Mouse (Mus musculus): ENCODE data around the gene Esr1. TPM values are rescaled to one million over a fixed set of nuclear protein-coding genes. Genes with fewer than 3 reads are reported as not detected.
"Not testable (repeated sequence)": the region's sequence is repeated elsewhere in the genome, so short reads cannot be mapped to it uniquely, and the experiment has no call there.

Esr1 gene
- polyA plus RNA-seq, 1 experiment from 2014 or later = 0.26 TPM

GRCm38 (mm10) chr10:4599591-4599990, 11.8 kb upstream of the Esr1 start:
- ATAC-seq (ENCODE audit: borderline replicate concordance, extremely low read depth, low FRiP score, low TSS enrichment) = no peak
- 62% methylated on average over 4 of the region's 4 CpGs for WGBS
- H3K4me1 ChIP-seq = no peaks in the 10 kb centered on the region

GRCm38 (mm10) chr10:4600796-4601474, 10.5 kb upstream of the Esr1 start:
- ATAC-seq (ENCODE audit: borderline replicate concordance, extremely low read depth, low FRiP score, low TSS enrichment) = no peak
- WGBS = 57% methylated on average over 2 of the region's 2 CpGs

More at GRCm38 (mm10) chr10:4599591-4599990, 11.8 kb upstream of the Esr1 start:
- no peak overlapping the region for H3K9ac ChIP-seq
- H3K27ac ChIP-seq = no peak overlapping the region
- H3K27me3 ChIP-seq = no peaks in the 10 kb centered on the region
- no peaks in the 10 kb centered on the region for H3K9me3 ChIP-seq
- no peaks in the 10 kb centered on the region for H3K36me3 ChIP-seq
- no peak overlapping the region for H3K4me2 ChIP-seq
- no peak overlapping the region for H3K4me3 ChIP-seq

DNA sequence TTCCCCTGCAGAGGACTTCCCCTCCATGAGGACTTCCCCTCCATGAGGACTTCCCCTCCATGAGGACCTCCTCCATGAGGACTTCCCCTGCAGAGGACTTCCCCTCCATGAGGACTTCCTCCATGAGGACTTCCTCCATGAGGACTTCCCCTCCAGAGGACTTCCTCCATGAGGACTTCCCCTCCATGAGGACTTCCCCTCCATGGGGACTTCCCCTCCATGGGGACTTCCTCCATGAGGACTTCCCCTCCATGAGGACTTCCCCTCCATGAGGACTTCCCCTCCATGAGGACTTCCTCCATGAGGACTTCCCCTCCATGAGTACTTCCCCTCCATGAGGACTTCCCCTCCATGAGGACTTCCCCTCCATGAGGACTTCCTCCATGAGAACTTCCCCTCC, 9.8 kb upstream of the Esr1 start:
- H3K36me3 ChIP-seq; H3K9me3 ChIP-seq; H3K9ac ChIP-seq; H3K4me1 ChIP-seq; ATAC-seq (ENCODE audit: borderline replicate concordance, extremely low read depth, low FRiP score, low TSS enrichment); H3K27me3 ChIP-seq; H3K27ac ChIP-seq; H3K4me2 ChIP-seq; H3K4me3 ChIP-seq: not testable (repeated sequence)

More at GRCm38 (mm10) chr10:4600796-4601474, 10.5 kb upstream of the Esr1 start:
- H3K36me3 ChIP-seq = no peaks in the 10 kb centered on the region
- no peaks in the 10 kb centered on the region for H3K9me3 ChIP-seq
- H3K27me3 ChIP-seq = no peaks in the 10 kb centered on the region
- H3K4me3 ChIP-seq = no peak overlapping the region
- no peak overlapping the region for H3K27ac ChIP-seq
- no peak overlapping the region for H3K9ac ChIP-seq
- H3K4me1 ChIP-seq = no peaks in the 10 kb centered on the region
- no peak overlapping the region for H3K4me2 ChIP-seq

DNA sequence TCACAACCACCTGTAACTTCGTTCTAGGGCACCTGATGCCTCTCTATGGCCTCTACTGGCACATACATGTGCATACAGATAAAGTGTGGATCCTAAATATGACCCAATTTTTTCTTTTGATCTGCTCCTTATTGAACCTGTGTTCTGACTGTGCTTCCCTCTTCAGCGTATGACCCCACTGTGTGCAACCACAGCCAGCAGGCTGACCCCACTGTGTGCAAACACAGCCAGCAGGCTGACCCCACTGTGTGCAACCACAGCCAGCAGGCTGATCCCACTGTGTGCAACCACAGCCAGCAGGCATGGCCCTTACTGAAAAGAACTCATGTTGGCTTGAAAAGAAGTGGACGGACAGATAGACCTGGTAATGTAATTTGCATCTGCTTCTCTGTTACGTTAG, 8.9 kb upstream of the Esr1 start:
- ATAC-seq (ENCODE audit: borderline replicate concordance, extremely low read depth, low FRiP score, low TSS enrichment) = no peak
- Histone ChIP-seq H3K9ac (no peak overlapping the region), H3K4me3 (no peak overlapping the region), H3K27ac (no peak overlapping the region), H3K4me1 (no peaks in the 10 kb centered on the region), H3K27me3 (no peaks in the 10 kb centered on the region), H3K9me3 (no peaks in the 10 kb centered on the region), H3K4me2 (no peak overlapping the region), H3K36me3 (no peaks in the 10 kb centered on the region)
- WGBS = 71% methylated on average over 4 of the region's 4 CpGs

DNA sequence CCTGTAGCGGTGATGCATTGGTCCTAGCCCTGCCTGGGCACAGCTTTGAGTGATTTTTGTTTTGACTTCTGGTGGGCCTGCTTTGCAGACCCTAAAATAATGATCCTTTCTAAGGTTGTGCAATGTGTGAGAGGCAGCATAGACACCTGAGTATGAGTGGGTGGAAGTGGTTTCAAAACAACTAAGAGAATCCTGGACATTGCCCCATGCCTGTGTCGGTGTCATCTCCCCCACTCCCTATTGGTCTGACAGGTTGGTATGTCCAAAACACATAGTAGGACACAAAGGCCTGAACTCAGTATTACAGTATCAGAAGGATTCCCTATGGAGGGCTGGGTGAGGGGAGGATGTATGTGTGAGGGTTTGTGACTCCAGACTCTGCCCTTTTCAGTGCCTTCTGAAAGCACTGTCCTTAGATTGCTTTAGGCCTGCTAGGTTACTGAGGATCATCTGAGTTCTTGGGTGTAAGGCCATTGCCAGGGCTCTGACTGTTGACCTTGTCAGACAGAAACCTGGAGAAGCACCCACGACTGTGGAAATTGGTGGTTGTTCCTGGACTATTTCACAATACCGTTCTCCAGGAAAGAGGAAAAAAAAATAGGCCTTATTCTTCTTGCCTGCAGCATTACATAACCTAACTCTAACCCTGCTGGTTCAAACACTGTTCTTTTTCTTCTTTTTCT, 6.7 kb upstream of the Esr1 start:
- ATAC-seq (ENCODE audit: borderline replicate concordance, extremely low read depth, low FRiP score, low TSS enrichment) = no peak

DNA sequence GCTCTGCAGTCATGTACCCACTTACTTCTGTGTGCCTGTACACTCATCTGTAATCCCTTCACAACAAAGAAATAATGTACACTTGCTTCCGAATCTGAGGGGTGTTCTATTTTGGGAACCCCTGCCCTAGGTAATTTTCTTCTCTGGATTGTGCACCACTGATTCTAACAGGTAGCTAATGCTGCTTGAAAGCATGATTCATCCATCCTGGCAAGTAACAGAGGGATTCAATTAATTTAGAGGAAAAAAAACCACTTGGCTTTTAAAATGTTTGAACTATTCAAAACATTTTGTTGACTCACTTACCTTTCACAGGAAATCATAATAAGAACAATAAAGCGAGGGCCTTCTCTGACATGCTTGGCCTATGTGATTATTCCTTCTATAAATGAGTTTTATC, 1.2 kb upstream of the Esr1 start:
- Histone ChIP-seq H3K4me2 (no peak overlapping the region), H3K4me3 (no peak overlapping the region)
- 67% methylated on average over 2 of the region's 2 CpGs for WGBS

More for the DNA sequence above, 6.7 kb upstream of the Esr1 start:
- 69% methylated on average over 4 of the region's 4 CpGs for WGBS
- H3K27ac ChIP-seq = no peak overlapping the region
- H3K9me3 ChIP-seq = no peaks in the 10 kb centered on the region
- no peak overlapping the region for H3K9ac ChIP-seq
- no peak overlapping the region for H3K4me3 ChIP-seq
- no peaks in the 10 kb centered on the region for H3K27me3 ChIP-seq
- no peak overlapping the region for H3K4me2 ChIP-seq
- H3K36me3 ChIP-seq = no peaks in the 10 kb centered on the region
- H3K4me1 ChIP-seq = no peaks in the 10 kb centered on the region

DNA sequence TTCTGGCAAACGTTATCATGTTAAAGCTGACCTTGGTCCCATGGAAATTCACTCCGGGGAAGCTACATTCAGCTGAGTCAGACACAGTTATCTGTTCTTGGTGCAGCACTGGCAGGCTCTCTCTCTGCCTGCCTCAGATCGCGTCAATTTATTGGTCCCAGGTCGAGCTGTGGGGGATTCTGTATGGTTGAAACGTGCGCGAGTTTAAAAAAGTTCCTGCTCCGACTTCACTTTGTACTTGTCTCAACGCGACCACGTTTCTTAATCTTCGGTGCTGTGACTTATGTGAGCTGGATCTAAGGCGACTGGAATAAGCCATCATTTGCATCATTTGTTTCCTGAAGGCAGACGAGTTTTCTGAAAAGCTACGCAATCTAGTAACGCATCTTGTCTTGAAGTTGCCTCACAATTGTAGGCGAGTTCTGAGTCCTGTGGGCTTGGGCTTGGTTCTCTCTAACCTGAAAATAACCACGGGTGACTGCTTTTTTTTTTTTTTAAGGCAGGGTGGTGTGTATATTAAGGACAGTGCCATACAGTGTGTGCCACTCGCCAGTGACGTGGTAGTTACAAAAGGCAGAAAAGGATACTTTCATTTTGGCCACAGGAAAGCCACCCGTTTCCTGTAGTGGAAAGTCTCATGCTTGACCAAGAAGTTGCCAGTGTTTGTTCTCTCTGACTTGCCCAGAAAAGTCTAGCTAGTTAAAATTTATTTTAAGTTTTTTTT, 1.1 kb downstream of the Esr1 start:
- WGBS = 48% methylated on average over 22 of the region's 22 CpGs
- H3K27ac ChIP-seq = no peak overlapping the region
- H3K4me1 ChIP-seq = 0 out of 2 replicates have a peak, but pooled peaks cover 3% of the 10 kb centered on the region
- H3K4me3 ChIP-seq = peak overlapping the region; percentile 22
- no peaks in the 10 kb centered on the region for H3K36me3 ChIP-seq
- no peak overlapping the region for H3K9ac ChIP-seq
- peak overlapping the region; percentile 50 for H3K4me2 ChIP-seq
- H3K27me3 ChIP-seq = no peaks in the 10 kb centered on the region
- H3K9me3 ChIP-seq = no peaks in the 10 kb centered on the region
- ATAC-seq (ENCODE audit: borderline replicate concordance, extremely low read depth, low FRiP score, low TSS enrichment) = no peak; the same call in 1 of the 2 replicates

More for the DNA sequence above, 1.2 kb upstream of the Esr1 start:
- Histone ChIP-seq H3K27me3 (no peaks in the 10 kb centered on the region), H3K36me3 (no peaks in the 10 kb centered on the region), H3K9me3 (no peaks in the 10 kb centered on the region), H3K9ac (no peak overlapping the region), H3K4me1 (0 out of 2 replicates have a peak, but pooled peaks cover 3% of the 10 kb centered on the region), H3K27ac (no peak overlapping the region)
- ATAC-seq (ENCODE audit: borderline replicate concordance, extremely low read depth, low FRiP score, low TSS enrichment) = no peak

DNA sequence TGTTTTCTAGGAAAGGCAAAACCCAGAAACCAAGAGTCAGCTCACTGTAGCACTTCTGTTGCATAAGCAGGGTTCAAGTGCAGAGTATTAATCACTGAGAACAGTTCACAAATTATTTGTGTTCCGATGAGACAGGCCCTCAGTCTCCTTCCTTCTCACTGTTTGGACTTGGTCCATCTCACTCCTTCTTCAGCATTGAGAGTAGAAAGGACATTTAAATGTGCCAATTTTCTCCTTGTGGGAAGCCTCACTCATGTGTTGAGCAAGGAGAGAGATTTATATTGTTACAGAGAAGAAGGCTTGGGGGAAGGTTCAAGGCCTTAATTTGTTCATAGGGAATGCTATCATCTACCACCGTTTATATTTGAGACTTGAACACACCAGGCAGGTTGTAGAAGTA, 6.6 kb downstream of the Esr1 start:
- no peaks in the 10 kb centered on the region for H3K36me3 ChIP-seq
- no peaks in the 10 kb centered on the region for H3K4me1 ChIP-seq
- H3K4me3 ChIP-seq = no peak overlapping the region
- ATAC-seq (ENCODE audit: borderline replicate concordance, extremely low read depth, low FRiP score, low TSS enrichment) = no peak
- H3K4me2 ChIP-seq = no peak overlapping the region
- no peaks in the 10 kb centered on the region for H3K27me3 ChIP-seq
- no peak overlapping the region for H3K9ac ChIP-seq
- H3K27ac ChIP-seq = no peak overlapping the region
- WGBS = 46% methylated on average over 2 of the region's 2 CpGs
- H3K9me3 ChIP-seq = no peaks in the 10 kb centered on the region

DNA sequence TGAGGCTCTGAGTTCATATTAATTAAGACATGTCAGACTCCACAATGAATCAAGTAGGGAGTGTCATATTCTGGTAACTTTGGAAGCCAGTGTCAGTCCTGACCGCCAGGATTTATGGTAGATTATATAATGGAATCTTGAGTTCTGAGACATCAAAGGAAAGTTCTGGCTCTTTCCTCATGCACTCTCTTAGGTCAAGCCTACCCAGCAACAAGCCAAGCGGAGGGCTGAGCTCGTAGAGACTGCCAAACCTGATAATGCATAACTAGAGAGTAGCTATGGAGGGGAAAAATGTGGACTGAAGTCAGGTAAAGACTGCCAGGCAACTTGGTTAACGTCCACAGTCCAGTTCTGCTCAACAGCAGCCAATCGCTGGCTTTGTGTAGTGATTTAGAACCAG, 7.3 kb downstream of the Esr1 start:
- no peaks in the 10 kb centered on the region for H3K27me3 ChIP-seq
- H3K9ac ChIP-seq = no peak overlapping the region
- WGBS = 48% methylated on average over 5 of the region's 5 CpGs
- no peak for ATAC-seq (ENCODE audit: borderline replicate concordance, extremely low read depth, low FRiP score, low TSS enrichment)
- no peaks in the 10 kb centered on the region for H3K9me3 ChIP-seq
- H3K27ac ChIP-seq = no peak overlapping the region
- H3K36me3 ChIP-seq = no peaks in the 10 kb centered on the region
- no peaks in the 10 kb centered on the region for H3K4me1 ChIP-seq
- H3K4me2 ChIP-seq = no peak overlapping the region
- H3K4me3 ChIP-seq = no peak overlapping the region

GRCm38 (mm10) chr10:4619426-4619825, 8.0 kb downstream of the Esr1 start:
- H3K27ac ChIP-seq; H3K27me3 ChIP-seq; H3K36me3 ChIP-seq; H3K9ac ChIP-seq; H3K4me1 ChIP-seq; H3K4me2 ChIP-seq; ATAC-seq (ENCODE audit: borderline replicate concordance, extremely low read depth, low FRiP score, low TSS enrichment); H3K4me3 ChIP-seq; H3K9me3 ChIP-seq: not testable (repeated sequence)
- WGBS = 77% methylated on average over 1 of the region's 1 CpGs

GRCm38 (mm10) chr10:4620596-4621504, 9.5 kb downstream of the Esr1 start:
- no peak for ATAC-seq (ENCODE audit: borderline replicate concordance, extremely low read depth, low FRiP score, low TSS enrichment)
- Histone ChIP-seq H3K27me3 (no peaks in the 10 kb centered on the region), H3K9me3 (no peaks in the 10 kb centered on the region), H3K4me2 (no peak overlapping the region), H3K4me1 (no peaks in the 10 kb centered on the region), H3K9ac (no peak overlapping the region), H3K27ac (no peak overlapping the region), H3K4me3 (no peak overlapping the region), H3K36me3 (no peaks in the 10 kb centered on the region)
- 63% methylated on average over 24 of the region's 24 CpGs for WGBS

Measured in lung, embryonic 15.5 days (tissue).